In genomic region chr11:79671668-79672281, GRCm38 (mm10) we compare ENCODE assay signal across 8 mouse cellular contexts.
A peak's percentile ranks its signal among the peaks of the same experiment; 100 is the strongest.
DNase-seq lines count a peak whose midpoint lies in the region; ATAC-seq lines count a peak whose summit lies in the region.

No protein-coding gene starts in this region.

- H3K27ac ChIP-seq in embryonic facial prominence, embryonic 14.5 days (replicated peaks; ENCODE audit: low read depth, low read length) = no peak overlapping the region

- peak; percentile 16 to 52 for DNase-seq in heart, postnatal 10 days
- no peak for DNase-seq in heart, adult 9 months (ENCODE audit: low spot score in 2 of 2)
- DNase-seq in 3T3-L1 (ENCODE audit: low read depth, low spot score) (peak; percentile 17), MEL-GATA-1-ER (ENCODE audit: extremely low read depth, low read depth) (peak; percentile 11)
- DNase-seq in embryonic facial prominence, embryonic 14.5 days (ENCODE audit: low spot score) = peak; percentile 32
- DNase-seq in splenic B cell, adult 2 months (ENCODE audit: low read depth, low spot score) = peak; percentile 68
- DNase-seq in left cerebral cortex, postnatal 25 days (ENCODE audit: low spot score in 2 of 2) = no peak
- no peak for DNase-seq in frontal cortex, adult 2 months (ENCODE audit: extremely low spot score in 1 of 2, low spot score in 1 of 2)

- H3K4me3 ChIP-seq in embryonic facial prominence, embryonic 14.5 days (ENCODE audit: low read depth, low read length) = no peak overlapping the region

- intact Hi-C loops in heart, postnatal 10 days (cut with DNase I) = no loop called here
- intact Hi-C loops in left cerebral cortex, postnatal 25 days (cut with DNase I) = no loop called here

- H3K4me2 ChIP-seq in embryonic facial prominence, embryonic 14.5 days (ENCODE audit: low read depth, low read length) = no peak overlapping the region

- no peak overlapping the region for H3K9ac ChIP-seq in embryonic facial prominence, embryonic 14.5 days (ENCODE audit: low read depth, low read length)

- no peaks in the 10 kb centered on the region for H3K27me3 ChIP-seq in embryonic facial prominence, embryonic 14.5 days (replicated peaks; ENCODE audit: control insufficient read depth, insufficient read depth, low read length)
- no peaks in the 10 kb centered on the region for H3K27me3 ChIP-seq in splenic B cell, adult 2 months (ENCODE audit: control insufficient read depth, insufficient read depth, low read length, poor library complexity, severe bottlenecking)

- no peaks in the 10 kb centered on the region for H3K9me3 ChIP-seq in embryonic facial prominence, embryonic 14.5 days (ENCODE audit: control insufficient read depth, low read length)

- peaks cover 31% of the 10 kb centered on the region for H3K4me1 ChIP-seq in embryonic facial prominence, embryonic 14.5 days (ENCODE audit: control insufficient read depth, insufficient read depth, low read length)

- 63% methylated on average over 6 of the region's 6 CpGs for WGBS in embryonic facial prominence, embryonic 14.5 days

- H3K36me3 ChIP-seq in embryonic facial prominence, embryonic 14.5 days (ENCODE audit: control insufficient read depth, insufficient read depth, low read length) = no peaks in the 10 kb centered on the region
- no peaks in the 10 kb centered on the region for H3K36me3 ChIP-seq in splenic B cell, adult 2 months (ENCODE audit: control insufficient read depth, insufficient read depth, low read length, poor library complexity, severe bottlenecking)

- no peak for ATAC-seq in embryonic facial prominence, embryonic 14.5 days (ENCODE audit: low read depth)

Comparison
In these comparisons a context has a peak if more than half of its experiments do, and no peak if none do; other contexts are left out.
1. DNase-seq: peak in heart, postnatal 10 days (2 of 2), 3T3-L1 (single experiment), MEL-GATA-1-ER (single experiment), embryonic facial prominence, embryonic 14.5 days (single experiment) and splenic B cell, adult 2 months (single experiment); none in heart, adult 9 months (0 of 2), left cerebral cortex, postnatal 25 days (0 of 2) and frontal cortex, adult 2 months (0 of 2).